Mouse (Mus musculus): ENCODE measurements around the gene Slc22a23.

DNA sequence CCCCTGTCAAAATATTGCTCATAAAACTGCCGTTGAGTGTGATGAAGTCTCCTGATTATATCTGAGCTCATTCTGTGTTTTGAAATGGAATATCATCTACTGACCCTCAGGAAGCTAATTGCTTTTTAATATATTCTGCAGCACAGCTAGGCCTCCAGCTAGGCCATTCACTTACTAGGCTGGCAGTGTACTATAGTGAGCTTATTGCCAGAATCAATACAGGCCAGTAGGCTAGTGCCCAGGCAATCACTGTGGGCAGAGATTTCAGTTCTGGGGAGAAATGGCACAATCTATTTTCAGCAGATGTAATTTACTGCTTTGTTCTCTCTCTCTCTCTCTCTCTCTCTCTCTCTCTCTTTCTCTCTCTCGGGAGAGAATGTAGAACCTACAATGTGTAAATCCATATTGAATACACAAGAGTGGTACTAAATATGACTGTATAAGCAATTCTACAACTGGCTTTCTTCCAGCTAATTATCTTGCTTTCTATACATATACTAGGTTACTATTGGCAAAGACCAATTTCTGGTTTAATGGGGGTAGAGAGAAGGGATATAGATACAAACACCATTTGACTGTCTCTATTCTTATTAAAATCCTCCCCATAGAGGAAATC lies 75.5 kb downstream of the Slc22a23 start:
- no peak for TF ChIP-seq POLR2A (IDR thresholded peaks at IDR 0.05; ENCODE audit: control insufficient read depth, extremely low read depth, insufficient read depth, low read length, poor library complexity)
- TF ChIP-seq CTCF (IDR thresholded peaks at IDR 0.05; ENCODE audit: borderline replicate concordance, control insufficient read depth, extremely low read depth, insufficient read depth, low read length, poor library complexity) = no peak

All from thymus, adult 2 months (tissue).